In genomic region chr3:15118634-15119356, GRCm38 (mm10) we compare ENCODE assay signal across 14 mouse cellular contexts.
"Had no signal": no experiment of that assay in that cellular context is flagged by ENCODE, and none has a peak within 500 bp of the region (broad histone marks: within the 10 kb centered on the region; RNA-seq: fewer than 3 reads in every experiment).

No protein-coding gene starts in this region.

- H3K9ac ChIP-seq: hindbrain, embryonic 15.5 days; kidney, embryonic 15.5 days; limb, embryonic 12.5 days; liver, embryonic 15.5 days; midbrain, embryonic 12.5 days; neural tube, embryonic 13.5 days had no signal

- ATAC-seq: midbrain, embryonic 16.5 days had no signal

- H3K27me3 ChIP-seq: hindbrain, embryonic 15.5 days; kidney, embryonic 15.5 days; limb, embryonic 12.5 days; liver, embryonic 15.5 days; midbrain, embryonic 12.5 days; neural tube, embryonic 13.5 days had no signal

- H3K4me1 ChIP-seq: hindbrain, embryonic 15.5 days; kidney, embryonic 15.5 days; limb, embryonic 12.5 days; liver, embryonic 15.5 days; midbrain, embryonic 12.5 days; neural tube, embryonic 13.5 days had no signal

- H3K36me3 ChIP-seq: hindbrain, embryonic 15.5 days; kidney, embryonic 15.5 days; limb, embryonic 12.5 days; liver, embryonic 15.5 days; midbrain, embryonic 12.5 days; neural tube, embryonic 13.5 days had no signal

- H3K9me3 ChIP-seq: hindbrain, embryonic 15.5 days; kidney, embryonic 15.5 days; limb, embryonic 12.5 days; liver, embryonic 15.5 days; midbrain, embryonic 12.5 days; neural tube, embryonic 13.5 days had no signal

- H3K4me2 ChIP-seq: hindbrain, embryonic 15.5 days; kidney, embryonic 15.5 days; limb, embryonic 12.5 days; liver, embryonic 15.5 days; midbrain, embryonic 12.5 days; neural tube, embryonic 13.5 days had no signal

- H3K4me3 ChIP-seq: hindbrain, embryonic 15.5 days; kidney, embryonic 15.5 days; limb, embryonic 12.5 days; liver, embryonic 15.5 days; midbrain, embryonic 12.5 days; neural tube, embryonic 13.5 days had no signal

- H3K27ac ChIP-seq: hindbrain, embryonic 15.5 days; kidney, embryonic 15.5 days; limb, embryonic 12.5 days; liver, embryonic 15.5 days; macrophage; midbrain, embryonic 12.5 days; neural tube, embryonic 13.5 days had no signal

- DNase-seq: kidney, adult 2 months; kidney, postnatal 25 days; layer of hippocampus, adult 9-11 months; layer of hippocampus, postnatal 36 days; liver; thymus, postnatal 36 days had no signal
